8 mouse cellular contexts compared by ENCODE assay signal in genomic region chr7:55841977-55842503, GRCm38 (mm10). TPM values are rescaled to one million over a fixed set of nuclear protein-coding genes. Genes with fewer than 3 reads are reported as not detected.
A peak's percentile ranks its signal among the peaks of the same experiment; 100 is the strongest.
DNase-seq lines count a peak whose midpoint lies in the region; ATAC-seq and TF ChIP-seq lines count a peak whose summit lies in the region.

No protein-coding gene starts in this region.

- H3K36me3 ChIP-seq in ES-Bruce4 (ENCODE audit: control insufficient read depth, insufficient read depth, low read length, poor library complexity, severe bottlenecking), result no peaks in the 10 kb centered on the region
- no peaks in the 10 kb centered on the region for H3K36me3 ChIP-seq in forebrain, embryonic 12.5 days (replicated peaks)
- H3K36me3 ChIP-seq in heart, postnatal 0 days (replicated peaks; ENCODE audit: control insufficient read depth, insufficient read depth, low read length), result no peaks in the 10 kb centered on the region
- H3K36me3 ChIP-seq in liver, postnatal 0 days (replicated peaks; ENCODE audit: insufficient read depth, low read length), result no peaks in the 10 kb centered on the region
- no peaks in the 10 kb centered on the region for H3K36me3 ChIP-seq in neural tube, embryonic 13.5 days

- H3K27ac ChIP-seq in ES-Bruce4 (ENCODE audit: insufficient read depth, low read length), result peak overlapping the region; percentile 83
- H3K27ac ChIP-seq in forebrain, embryonic 12.5 days, result peak overlapping the region; percentile 91
- peak overlapping the region; percentile 99 for H3K27ac ChIP-seq in heart, postnatal 0 days (ENCODE audit: low read depth)
- H3K27ac ChIP-seq in liver, postnatal 0 days (ENCODE audit: low read depth), result peak overlapping the region; percentile 91
- peak overlapping the region; percentile 93 for H3K27ac ChIP-seq in neural tube, embryonic 13.5 days (replicated peaks)

- H3K4me2 ChIP-seq in forebrain, embryonic 12.5 days, result peak overlapping the region; percentile 74
- peak overlapping the region; percentile 70 for H3K4me2 ChIP-seq in heart, postnatal 0 days (ENCODE audit: low read depth, low read length)
- H3K4me2 ChIP-seq in liver, postnatal 0 days (ENCODE audit: low read depth, low read length), result peak overlapping the region; percentile 84
- H3K4me2 ChIP-seq in neural tube, embryonic 13.5 days, result peak overlapping the region; percentile 71

- peak overlapping the region; percentile 96 for H3K9ac ChIP-seq in ES-Bruce4 (ENCODE audit: low read depth, poor library complexity, severe bottlenecking)
- H3K9ac ChIP-seq in forebrain, embryonic 12.5 days, result peak overlapping the region; percentile 90
- H3K9ac ChIP-seq in heart, postnatal 0 days (replicated peaks; ENCODE audit: low read depth, low read length), result peak overlapping the region; percentile 96
- H3K9ac ChIP-seq in liver, postnatal 0 days (replicated peaks), result peak overlapping the region; percentile 80
- peak overlapping the region; percentile 96 for H3K9ac ChIP-seq in neural tube, embryonic 13.5 days

- H3K9me3 ChIP-seq in ES-Bruce4 (replicated peaks; ENCODE audit: control insufficient read depth, insufficient read depth, low read length, poor library complexity, severe bottlenecking), result no peaks in the 10 kb centered on the region
- H3K9me3 ChIP-seq in forebrain, embryonic 12.5 days, result no peaks in the 10 kb centered on the region
- H3K9me3 ChIP-seq in heart, postnatal 0 days (replicated peaks; ENCODE audit: control insufficient read depth, low read length), result no peaks in the 10 kb centered on the region
- no peaks in the 10 kb centered on the region for H3K9me3 ChIP-seq in liver, postnatal 0 days (ENCODE audit: low read length)
- H3K9me3 ChIP-seq in neural tube, embryonic 13.5 days, result no peaks in the 10 kb centered on the region

- no peak for TF ChIP-seq POLR2A in ES-Bruce4 (IDR thresholded peaks at IDR 0.05; ENCODE audit: insufficient read depth, low read length)

- ATAC-seq in forebrain, embryonic 12.5 days (ENCODE audit: low FRiP score), result peak; percentile 95
- ATAC-seq in heart, postnatal 0 days (ENCODE audit: insufficient read depth, low read depth), result peak; percentile 95
- ATAC-seq in liver, postnatal 0 days, result peak; percentile 98
- peak; percentile 95 for ATAC-seq in neural tube, embryonic 13.5 days (ENCODE audit: low read depth)

- peak; percentile 63 for DNase-seq in c-Kit-positive CD71-positive TER-119-positive erythroid progenitor cells, embryonic 14.5 days (ENCODE audit: low spot score)
- DNase-seq in heart, postnatal 0 days (ENCODE audit: low spot score), result peak; percentile 95
- DNase-seq in kidney, postnatal 4 days, result peak; percentile 90 to 95
- peak; percentile 86 for DNase-seq in liver, postnatal 0 days
- DNase-seq in telencephalon, adult 2 months (ENCODE audit: low read depth, low spot score), result peak; percentile 71

- H3K4me1 ChIP-seq in ES-Bruce4 (ENCODE audit: control insufficient read depth, insufficient read depth, low read length), result no peaks in the 10 kb centered on the region
- peaks cover 19% of the 10 kb centered on the region for H3K4me1 ChIP-seq in forebrain, embryonic 12.5 days
- H3K4me1 ChIP-seq in heart, postnatal 0 days (ENCODE audit: control insufficient read depth, insufficient read depth), result peaks cover 16% of the 10 kb centered on the region
- peaks cover 10% of the 10 kb centered on the region; the same call in 1 of the 2 replicates for H3K4me1 ChIP-seq in liver, postnatal 0 days (ENCODE audit: insufficient read depth)
- peaks cover 18% of the 10 kb centered on the region for H3K4me1 ChIP-seq in neural tube, embryonic 13.5 days (replicated peaks)

- no peaks in the 10 kb centered on the region for H3K27me3 ChIP-seq in ES-Bruce4 (ENCODE audit: control insufficient read depth, insufficient read depth, low read length, poor library complexity, severe bottlenecking)
- no peaks in the 10 kb centered on the region for H3K27me3 ChIP-seq in forebrain, embryonic 12.5 days
- no peaks in the 10 kb centered on the region for H3K27me3 ChIP-seq in heart, postnatal 0 days (ENCODE audit: control insufficient read depth, insufficient read depth, low read length)
- H3K27me3 ChIP-seq in liver, postnatal 0 days (ENCODE audit: insufficient read depth, low read length), result no peaks in the 10 kb centered on the region
- no peaks in the 10 kb centered on the region for H3K27me3 ChIP-seq in neural tube, embryonic 13.5 days

- no peak for TF ChIP-seq CTCF in ES-Bruce4 (IDR thresholded peaks at IDR 0.05; ENCODE audit: low read depth, low read length)
- TF ChIP-seq CTCF in heart, postnatal 0 days (IDR thresholded peaks at IDR 0.05; ENCODE audit: low read depth), result no peak
- TF ChIP-seq CTCF in liver, postnatal 0 days (IDR thresholded peaks at IDR 0.05; ENCODE audit: low read depth), result no peak

- under 1% methylated on average over 41 of the region's 47 CpGs for WGBS in forebrain, embryonic 12.5 days
- under 1% methylated on average over 42 of the region's 47 CpGs for WGBS in heart, postnatal 0 days
- under 1% methylated on average over 46 of the region's 47 CpGs for WGBS in liver, postnatal 0 days (ENCODE audit: insufficient replicate concordance)
- WGBS in neural tube, embryonic 13.5 days, result under 1% methylated on average over 46 of the region's 47 CpGs

- no peak for TF ChIP-seq EP300 in ES-Bruce4 (IDR thresholded peaks at IDR 0.05; ENCODE audit: insufficient read depth, low read depth, low read length)
- TF ChIP-seq EP300 in heart, postnatal 0 days (IDR thresholded peaks at IDR 0.05; ENCODE audit: low read depth), result no peak
- TF ChIP-seq EP300 in liver, postnatal 0 days (IDR thresholded peaks at IDR 0.05; ENCODE audit: low read depth), result no peak

- H3K4me3 ChIP-seq in ES-Bruce4 (ENCODE audit: low read depth, low read length), result peak overlapping the region; percentile 89
- peak overlapping the region; percentile 83 for H3K4me3 ChIP-seq in forebrain, embryonic 12.5 days (replicated peaks)
- peak overlapping the region; percentile 99 for H3K4me3 ChIP-seq in heart, postnatal 0 days (ENCODE audit: low read depth, low read length)
- H3K4me3 ChIP-seq in liver, postnatal 0 days (ENCODE audit: low read depth, low read length), result peak overlapping the region; percentile 77
- H3K4me3 ChIP-seq in neural tube, embryonic 13.5 days, result peak overlapping the region; percentile 92

RNA-seq across cellular contexts. Expression of gene Cyfip1, which starts 0.5 kb away (rescaled TPM):
- polyA plus RNA-seq in ES-Bruce4 (2011; ENCODE audit: insufficient read depth, insufficient read length, low read depth, missing spikeins), result 97.9 and 98.9 TPM in 2 replicates
- 76.0 and 79.7 TPM in 2 replicates for polyA plus RNA-seq in forebrain, embryonic 12.5 days (2016; fragmentation: Nextera tagmentation; extraction: Ambion mirVana)
- total RNA-seq in heart, postnatal 0 days (2014; rRNA removed; ENCODE audit: low replicate concordance), result 36.3 and 39.7 TPM in 2 replicates
- 29.4 and 31.8 TPM in 2 replicates for polyA plus RNA-seq in heart, postnatal 0 days (2015; fragmentation: Nextera tagmentation; extraction: Ambion mirVana)
- polyA plus RNA-seq in liver, postnatal 0 days (2015; fragmentation: Nextera tagmentation; extraction: Ambion mirVana), result 12.0 and 14.3 TPM in 2 replicates
- 47.6 and 49.4 TPM in 2 replicates for polyA plus RNA-seq in neural tube, embryonic 13.5 days (2015; fragmentation: Nextera tagmentation; extraction: Ambion mirVana)

RNA-seq across cellular contexts. Expression of gene Tubgcp5, which starts 48.1 kb away (rescaled TPM):
- 26.9 and 27.2 TPM in 2 replicates for polyA plus RNA-seq in ES-Bruce4 (2011; ENCODE audit: insufficient read depth, insufficient read length, low read depth, missing spikeins)
- polyA plus RNA-seq in forebrain, embryonic 12.5 days (2016; fragmentation: Nextera tagmentation; extraction: Ambion mirVana), result 42.8 and 45.2 TPM in 2 replicates
- 23.8 and 34.7 TPM in 2 replicates for total RNA-seq in heart, postnatal 0 days (2014; rRNA removed; ENCODE audit: low replicate concordance)
- 8.5 and 9.2 TPM in 2 replicates for polyA plus RNA-seq in heart, postnatal 0 days (2015; fragmentation: Nextera tagmentation; extraction: Ambion mirVana)
- polyA plus RNA-seq in liver, postnatal 0 days (2015; fragmentation: Nextera tagmentation; extraction: Ambion mirVana), result 4.4 and 5.5 TPM in 2 replicates
- 38.3 and 38.8 TPM in 2 replicates for polyA plus RNA-seq in neural tube, embryonic 13.5 days (2015; fragmentation: Nextera tagmentation; extraction: Ambion mirVana)

Comparison
In these comparisons a context has a peak if more than half of its experiments do, and no peak if none do; other contexts are left out.
1. Peak in every context shown above with its lines: DNase-seq, ATAC-seq, H3K4me3 ChIP-seq and H3K27ac ChIP-seq.